Mouse (Mus musculus): ENCODE results near the gene Gm6309.
A peak's percentile ranks its signal among the peaks of the same experiment; 100 is the strongest.
"Not testable (repeated sequence)": the region's sequence is repeated elsewhere in the genome, so short reads cannot be mapped to it uniquely, and the experiment has no call there.

Gm6309 gene

GRCm38 (mm10) chr5:146170621-146171020 lies at the start of gene Gm6309:
Gm6309 (minus strand) TSS chr5:146170721.
- DNase-seq (ENCODE audit: low spot score) = not testable (repeated sequence)

GRCm38 (mm10) chr5:146205537-146205936 lies 35.0 kb upstream of the Gm6309 start:
- no peak for DNase-seq (ENCODE audit: low spot score)

GRCm38 (mm10) chr5:146203921-146204320 lies 33.4 kb upstream of the Gm6309 start:
- DNase-seq (ENCODE audit: low spot score) = no peak

GRCm38 (mm10) chr5:146200580-146200979 lies 30.1 kb upstream of the Gm6309 start:
- no peak for DNase-seq (ENCODE audit: low spot score)

- no peak for DNase-seq (ENCODE audit: low spot score)
These were observed 29.0 kb upstream of the Gm6309 start for GRCm38 (mm10) chr5:146199540-146199939.

GRCm38 (mm10) chr5:146199073-146199472 lies 28.6 kb upstream of the Gm6309 start:
- no peak for DNase-seq (ENCODE audit: low spot score)

- no peak for DNase-seq (ENCODE audit: low spot score)
These were observed 22.8 kb upstream of the Gm6309 start for GRCm38 (mm10) chr5:146193360-146193759.

GRCm38 (mm10) chr5:146190501-146191269 lies 20.2 kb upstream of the Gm6309 start:
- DNase-seq (ENCODE audit: low spot score) = no peak

- no peak for DNase-seq (ENCODE audit: low spot score)
These were observed 19.6 kb upstream of the Gm6309 start for GRCm38 (mm10) chr5:146190093-146190492.

- DNase-seq (ENCODE audit: low spot score) = no peak
These were observed 18.2 kb upstream of the Gm6309 start for GRCm38 (mm10) chr5:146188712-146189111.

GRCm38 (mm10) chr5:146188144-146188543 lies 17.6 kb upstream of the Gm6309 start:
- DNase-seq (ENCODE audit: low spot score) = no peak

- DNase-seq (ENCODE audit: low spot score) = peak; percentile 19
These were observed 16.9 kb upstream of the Gm6309 start for GRCm38 (mm10) chr5:146187441-146187840.

GRCm38 (mm10) chr5:146185204-146185603 lies 14.7 kb upstream of the Gm6309 start, which contains the start of gene 1700001J03Rik:
1700001J03Rik (minus strand) TSS chr5:146185304.
- DNase-seq (ENCODE audit: low spot score) = not testable (repeated sequence)

- not testable (repeated sequence) for DNase-seq (ENCODE audit: low spot score)
These were observed 2.2 kb upstream of the Gm6309 start for GRCm38 (mm10) chr5:146172744-146173143.

- DNase-seq (ENCODE audit: low spot score) = not testable (repeated sequence)
These were observed 10.1 kb downstream of the Gm6309 start, which contains the start of gene Gm5565 for GRCm38 (mm10) chr5:146160439-146160838. Gm5565 (minus strand) TSS chr5:146160539.

GRCm38 (mm10) chr5:146158326-146158725 lies 12.2 kb downstream of the Gm6309 start:
- not testable (repeated sequence) for DNase-seq (ENCODE audit: low spot score)

- no peak for DNase-seq (ENCODE audit: low spot score)
These were observed 20.1 kb downstream of the Gm6309 start for GRCm38 (mm10) chr5:146150454-146150853.

GRCm38 (mm10) chr5:146147903-146148302 lies 22.6 kb downstream of the Gm6309 start:
- DNase-seq (ENCODE audit: low spot score) = no peak

Data from ovary, postnatal 10 days (tissue).